Mouse (Mus musculus) lung, embryonic 14.5 days (tissue): ENCODE data around the gene Ddx20. TPM values are rescaled to one million over a fixed set of nuclear protein-coding genes. Genes with fewer than 3 reads are reported as not detected.

Experiments used
- ATAC-seq: fragments of 200-750 bp; cut with Nextera tagmentation; 2 replicates; pipeline ENCODE4 v1.8.0; 2017; ENCODE audit warnings: mild to moderate bottlenecking, moderate TSS enrichment, moderate library complexity; ENCODE audit not compliant: insufficient read depth
- DNase-seq: peaks from one replicate; pipeline ENCODE4 v3.0.0-alpha.2; 2015
- H3K27ac ChIP-seq: fragments of 300-500 bp; sonication (generic); 2 replicates; pipeline ENCODE4 v1.5.1; 2014; ENCODE audit warnings: low read depth, mild to moderate bottlenecking, moderate library complexity
- H3K27me3 ChIP-seq: fragments of 300-500 bp; sonication (generic); 2 replicates; pipeline ENCODE4 v1.6.1; 2014; ENCODE audit warnings: low read length, control low read depth; ENCODE audit not compliant: insufficient read depth
- H3K36me3 ChIP-seq: fragments of 300-500 bp; sonication (generic); 2 replicates; pipeline ENCODE4 v1.6.1; 2014; ENCODE audit warnings: control low read depth; ENCODE audit not compliant: insufficient read depth
- H3K4me1 ChIP-seq: fragments of 300-500 bp; sonication (generic); 2 replicates; pipeline ENCODE4 v1.6.1; 2014; ENCODE audit warnings: antibody characterized with exemption, control low read depth; ENCODE audit not compliant: insufficient read depth
- H3K4me2 ChIP-seq: fragments of 300-500 bp; sonication (generic); 2 replicates; pipeline ENCODE4 v1.6.1; 2014; ENCODE audit warnings: mild to moderate bottlenecking
- H3K4me3 ChIP-seq: fragments of 300-500 bp; sonication (generic); 2 replicates; pipeline ENCODE4 v1.5.1; 2014; ENCODE audit warnings: low read depth, low read length
- H3K9ac ChIP-seq: fragments of 300-500 bp; sonication (generic); 2 replicates; pipeline ENCODE4 v1.6.1; 2014
- H3K9me3 ChIP-seq: fragments of 300-500 bp; sonication (generic); 2 replicates; pipeline ENCODE4 v1.6.1; 2016; ENCODE audit warnings: low read depth, low read length, control low read depth
- CTCF ChIP-seq: IDR thresholded peaks from 2 replicates; pipeline ENCODE4 v1.5.1; 2016; ENCODE audit warnings: antibody characterized with exemption, low read depth
- WGBS: fragments of 180-500 bp; shearing (Covaris S2); extraction: QIAGEN DNeasy Blood & Tissue Kit; methylation state at CpG from one replicate; pipeline ENCODE4 v1.1.7; 2014; 5-methylcytosine and 5-hydroxymethylcytosine counted together
- polyA plus RNA-seq: library from polyadenylated mRNA; unstranded; fragments of >200 nt; fragmentation: Nextera tagmentation; extraction: Ambion mirVana; gene quantifications from 2 replicates; pipeline ENCODE4 v1.2.1, GENCODE M21; 2014

Ddx20 gene
- polyA plus RNA-seq, 1 experiment from 2014 or later = 45.0 TPM

DNA sequence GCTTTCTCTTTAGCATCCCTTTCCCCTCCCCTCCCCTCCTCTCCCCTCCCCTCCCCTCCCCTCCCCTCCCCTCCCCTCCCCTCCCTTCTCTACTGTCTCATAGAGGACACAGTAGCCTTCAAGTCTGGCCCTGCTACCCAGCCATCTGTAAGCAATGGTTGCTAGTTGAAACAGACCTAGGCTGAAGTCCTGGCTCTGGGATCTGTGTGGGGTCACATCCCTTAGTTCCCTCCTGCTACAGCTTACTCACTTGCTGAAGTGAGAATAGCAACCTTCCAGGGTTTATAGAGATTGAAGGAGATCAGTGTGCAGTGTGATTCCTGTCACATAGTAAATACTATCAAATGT is 27.4 kb upstream of the Ddx20 start:
- Histone ChIP-seq H3K9me3 (no peaks in the 10 kb centered on the region), H3K27me3 (no peaks in the 10 kb centered on the region), H3K27ac (no peak overlapping the region), H3K36me3 (0 out of 2 replicates have a peak, but pooled peaks cover 4% of the 10 kb centered on the region), H3K9ac (no peak overlapping the region), H3K4me2 (no peak overlapping the region), H3K4me1 (peaks cover 15% of the 10 kb centered on the region), H3K4me3 (no peak overlapping the region)
- ATAC-seq (no peak), DNase-seq (no peak)
- no peak for TF ChIP-seq CTCF

DNA sequence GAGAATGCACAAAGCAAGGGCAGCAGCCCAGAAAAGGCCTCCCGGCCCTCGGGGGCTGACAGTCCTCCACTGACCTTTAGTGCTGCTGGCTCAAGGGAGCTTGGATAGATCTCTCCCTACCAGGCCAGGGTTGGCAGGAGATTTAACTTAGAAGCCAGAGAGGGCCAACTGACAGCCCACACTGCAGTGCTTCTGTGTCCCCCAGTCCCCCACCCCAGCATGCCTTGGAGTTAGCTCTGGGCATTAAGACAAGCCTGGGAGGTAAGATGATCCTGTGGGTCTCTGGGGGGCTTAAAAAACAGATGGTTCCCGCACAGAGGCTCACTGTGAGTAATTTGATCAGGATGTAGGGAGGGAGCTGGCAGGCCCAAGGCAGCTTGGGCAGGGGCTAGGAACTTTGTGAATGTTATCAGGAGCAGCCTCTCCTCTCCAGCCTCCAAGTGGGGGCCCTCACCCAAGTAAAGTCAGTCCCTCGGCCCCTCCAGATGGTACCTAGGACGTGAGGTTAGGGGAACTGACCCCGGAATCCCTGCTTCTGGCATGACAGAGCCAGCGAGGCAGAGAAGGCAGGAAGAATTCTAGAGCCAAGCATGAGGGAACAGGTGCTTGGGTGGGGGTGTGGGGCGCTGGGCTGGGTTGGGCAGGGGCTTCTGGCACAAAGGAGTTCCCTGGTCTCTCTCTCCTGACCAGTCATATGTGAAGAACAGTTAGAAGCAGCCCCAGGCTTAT is 26.9 kb upstream of the Ddx20 start:
- no peak overlapping the region for H3K9ac ChIP-seq
- WGBS = 25% methylated on average over 8 of the region's 8 CpGs
- no peak for TF ChIP-seq CTCF
- H3K9me3 ChIP-seq = no peaks in the 10 kb centered on the region
- 0 out of 2 replicates have a peak, but pooled peaks cover 4% of the 10 kb centered on the region for H3K36me3 ChIP-seq
- DNase-seq (no peak), ATAC-seq (no peak)
- no peaks in the 10 kb centered on the region for H3K27me3 ChIP-seq
- peaks cover 15% of the 10 kb centered on the region for H3K4me1 ChIP-seq
- no peak overlapping the region for H3K4me2 ChIP-seq
- no peak overlapping the region for H3K4me3 ChIP-seq
- no peak overlapping the region for H3K27ac ChIP-seq

GRCm38 (mm10) chr3:105712827-105713226 is 25.5 kb upstream of the Ddx20 start:
- Histone ChIP-seq H3K4me3 (no peak overlapping the region), H3K27me3 (no peaks in the 10 kb centered on the region), H3K9me3 (no peaks in the 10 kb centered on the region), H3K36me3 (0 out of 2 replicates have a peak, but pooled peaks cover 4% of the 10 kb centered on the region), H3K4me1 (peaks cover 15% of the 10 kb centered on the region), H3K27ac (no peak overlapping the region), H3K9ac (no peak overlapping the region), H3K4me2 (no peak overlapping the region)
- DNase-seq (no peak), ATAC-seq (no peak)
- no peak for TF ChIP-seq CTCF

- Histone ChIP-seq H3K27me3 (no peaks in the 10 kb centered on the region), H3K27ac (no peak overlapping the region), H3K36me3 (0 out of 2 replicates have a peak, but pooled peaks cover 4% of the 10 kb centered on the region), H3K9ac (no peak overlapping the region), H3K4me1 (peaks cover 15% of the 10 kb centered on the region), H3K4me3 (no peak overlapping the region), H3K4me2 (no peak overlapping the region), H3K9me3 (no peaks in the 10 kb centered on the region)
- TF ChIP-seq CTCF = no peak
- DNase-seq (no peak), ATAC-seq (no peak; the same call in 1 of the 2 replicates)
- WGBS = 63% methylated on average over 7 of the region's 7 CpGs
Measured at GRCm38 (mm10) chr3:105711741-105712140, 24.4 kb upstream of the Ddx20 start.

DNA sequence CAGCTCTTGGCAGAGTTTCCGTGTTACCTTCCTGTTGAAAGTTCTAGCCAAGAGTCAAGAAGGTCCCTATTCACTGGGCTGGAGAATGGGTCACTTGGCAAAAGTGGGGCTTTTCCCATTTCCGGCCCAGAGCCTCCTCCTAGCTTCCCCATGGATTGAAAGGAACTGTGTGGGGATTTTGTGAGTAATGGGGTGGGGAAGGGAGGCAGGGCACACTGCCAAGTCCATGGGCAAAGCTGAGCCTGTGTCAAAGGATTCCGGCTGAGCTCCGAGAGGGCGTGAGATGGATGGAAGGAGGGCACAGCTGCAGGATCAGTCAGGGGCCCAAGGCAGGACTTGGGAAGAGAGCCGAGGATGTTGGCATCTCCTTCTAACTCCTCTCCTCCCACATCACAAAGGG is 22.9 kb upstream of the Ddx20 start:
- Histone ChIP-seq H3K27ac (0 out of 2 replicates have a peak overlapping the region, but pooled peaks have one; percentile 43), H3K27me3 (no peaks in the 10 kb centered on the region), H3K36me3 (no peaks in the 10 kb centered on the region), H3K4me3 (no peak overlapping the region), H3K9ac (no peak overlapping the region), H3K4me2 (no peak overlapping the region), H3K4me1 (peaks cover 24% of the 10 kb centered on the region), H3K9me3 (no peaks in the 10 kb centered on the region)
- peak; percentile 21 for ATAC-seq
- no peak for TF ChIP-seq CTCF
- WGBS = 33% methylated on average over 6 of the region's 6 CpGs
- DNase-seq = peak; percentile 75

GRCm38 (mm10) chr3:105707590-105707989 is 20.2 kb upstream of the Ddx20 start:
- Histone ChIP-seq H3K36me3 (no peaks in the 10 kb centered on the region), H3K27me3 (no peaks in the 10 kb centered on the region), H3K4me2 (peak overlapping the region; percentile 31), H3K9me3 (no peaks in the 10 kb centered on the region), H3K4me3 (no peak overlapping the region), H3K4me1 (peaks cover 21% of the 10 kb centered on the region), H3K9ac (no peak overlapping the region), H3K27ac (peak overlapping the region; percentile 10; the same call in 1 of the 2 replicates)
- DNase-seq (peak; percentile 65), ATAC-seq (peak; percentile 8; the same call in 1 of the 2 replicates)
- TF ChIP-seq CTCF = no peak
- 19% methylated on average over 7 of the region's 7 CpGs for whole genome bisulfite sequencing

- H3K4me2 ChIP-seq = peak overlapping the region; percentile 99
- 38% methylated on average over 4 of the region's 4 CpGs for WGBS
- H3K27ac ChIP-seq = peak overlapping the region; percentile 69
- DNase-seq (peak; percentile 88), ATAC-seq (peak; percentile 11; the same call in 1 of the 2 replicates)
- H3K4me1 ChIP-seq = peaks cover 24% of the 10 kb centered on the region
- TF ChIP-seq CTCF = no peak
- H3K9me3 ChIP-seq = no peaks in the 10 kb centered on the region
- no peaks in the 10 kb centered on the region for H3K36me3 ChIP-seq
- H3K27me3 ChIP-seq = no peaks in the 10 kb centered on the region
- peak overlapping the region; percentile 15; the same call in 1 of the 2 replicates for H3K9ac ChIP-seq
- peak overlapping the region; percentile 58 for H3K4me3 ChIP-seq
Measured at GRCm38 (mm10) chr3:105706366-105707020, 19.1 kb upstream of the Ddx20 start.
